Mouse (Mus musculus) thymus, adult 2 months (tissue): ENCODE measurements around the gene Pitpnm3.

ENCODE experiments used
- CTCF ChIP-seq: fragments of 200-500 bp; IDR thresholded peaks from 2 replicates; pipeline ENCODE4 v1.5.1; 2012; ENCODE audit warnings: mild to moderate bottlenecking, control low read depth, low read length, moderate library complexity, borderline replicate concordance; ENCODE audit not compliant: control insufficient read depth, poor library complexity, insufficient read depth; ENCODE audit errors: extremely low read depth
- POLR2A ChIP-seq: fragments of 200-500 bp; IDR thresholded peaks from 2 replicates; pipeline ENCODE4 v1.6.1; 2012; ENCODE audit warnings: mild to moderate bottlenecking, low read length, control low read depth, moderate library complexity; ENCODE audit not compliant: control insufficient read depth, poor library complexity, insufficient read depth; ENCODE audit errors: extremely low read depth

DNA sequence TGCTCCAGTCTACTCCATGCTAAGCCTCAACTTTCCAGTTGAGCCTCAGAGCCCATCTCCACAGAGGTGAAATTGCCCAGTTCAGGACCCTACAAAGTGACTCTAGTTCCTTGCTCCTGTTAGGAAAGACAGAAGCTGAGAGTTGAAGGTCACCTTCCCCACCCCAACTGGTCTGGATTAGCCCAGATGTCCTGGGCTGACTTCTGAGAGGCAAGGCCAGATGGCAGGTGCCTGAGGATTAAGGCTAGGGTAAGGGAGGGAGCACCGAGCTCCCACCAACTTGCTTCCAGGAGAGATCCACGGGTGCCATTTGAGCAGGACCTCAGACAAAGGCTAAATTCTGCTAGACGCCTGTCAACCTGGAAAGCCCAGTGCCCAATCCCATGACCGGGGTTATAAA lies 103.5 kb downstream of the Pitpnm3 start:
- TF ChIP-seq CTCF (no peak), POLR2A (no peak)
